Mouse (Mus musculus) MEL (cell line): ENCODE results near the gene Ptges3l.

Experiments
- CTCF ChIP-seq, 3 experiments: IDR thresholded peaks in 2 of 3; conservative IDR thresholded peaks in 1 of 3; 2 replicates each; pipeline ENCODE4 v1.5.1; 2011 to 2012; ENCODE audit warnings: low read length in 3 of 3, low read depth in 2 of 3, mild to moderate bottlenecking in 2 of 3, improper control_type of control experiment in 1 of 3, inconsistent platforms in 1 of 3, mixed read lengths in 1 of 3, moderate library complexity in 1 of 3; ENCODE audit not compliant: control insufficient read depth in 1 of 3, insufficient read depth in 1 of 3, poor library complexity in 1 of 3, severe bottlenecking in 1 of 3
- GABPA ChIP-seq: IDR thresholded peaks from 2 replicates; pipeline ENCODE4 v1.6.1; 2012; ENCODE audit warnings: low read depth, mild to moderate bottlenecking, inconsistent platforms, low read length, improper control_type of control experiment, moderate library complexity
- MAFK ChIP-seq: IDR thresholded peaks from 2 replicates; pipeline ENCODE4 v1.6.1; 2011; ENCODE audit warnings: low read depth, mild to moderate bottlenecking, low read length, improper control_type of control experiment, borderline replicate concordance
- POLR2A ChIP-seq, 2 experiments: IDR thresholded peaks; 2 replicates each; pipeline ENCODE4 v1.6.1; 2011 to 2012; ENCODE audit warnings: low read length in 2 of 2, mild to moderate bottlenecking in 2 of 2, control low read depth in 1 of 2, improper control_type of control experiment in 1 of 2, low read depth in 1 of 2, moderate library complexity in 1 of 2; ENCODE audit not compliant: control insufficient read depth in 1 of 2, insufficient read depth in 1 of 2, poor library complexity in 1 of 2
- RAD21 ChIP-seq: IDR thresholded peaks from 2 replicates; pipeline ENCODE4 v1.6.1; 2011; ENCODE audit warnings: mild to moderate bottlenecking, low read depth, low read length, improper control_type of control experiment
- TBP ChIP-seq: IDR thresholded peaks from 2 replicates; pipeline ENCODE4 v1.8.0; 2011; ENCODE audit warnings: low read depth, low read length, improper control_type of control experiment
- ZNF384 ChIP-seq: IDR thresholded peaks from 2 replicates; pipeline ENCODE4 v1.6.1; 2012; ENCODE audit warnings: low read depth, mild to moderate bottlenecking, inconsistent platforms, low read length, improper control_type of control experiment

- TF ChIP-seq TBP, result peak; percentile 83
- peak in 1 of 2 experiments; percentile 67; a peak in 2 of 4 replicates for TF ChIP-seq POLR2A (IDR thresholded peaks at IDR 0.05; ENCODE audit: control insufficient read depth in 1 of 2, insufficient read depth in 1 of 2, low read depth in 1 of 2, low read length in 2 of 2, poor library complexity in 1 of 2)
- no peak for TF ChIP-seq GABPA
- TF ChIP-seq RAD21, result no peak
- TF ChIP-seq CTCF (IDR thresholded peaks at IDR 0.05 in 2 of 3, conservative IDR thresholded peaks at IDR 0.05 in 1 of 3; ENCODE audit: control insufficient read depth in 1 of 3, insufficient read depth in 1 of 3, low read depth in 2 of 3, low read length in 3 of 3, poor library complexity in 1 of 3, severe bottlenecking in 1 of 3), result no peak
- no peak for TF ChIP-seq MAFK
- TF ChIP-seq ZNF384, result peak; percentile 93
These were observed 8.6 kb downstream of the Ptges3l start for GRCm38 (mm10) chr11:101416433-101417100.
